Mouse (Mus musculus): ENCODE results near the gene Psd.

Gene Psd

DNA sequence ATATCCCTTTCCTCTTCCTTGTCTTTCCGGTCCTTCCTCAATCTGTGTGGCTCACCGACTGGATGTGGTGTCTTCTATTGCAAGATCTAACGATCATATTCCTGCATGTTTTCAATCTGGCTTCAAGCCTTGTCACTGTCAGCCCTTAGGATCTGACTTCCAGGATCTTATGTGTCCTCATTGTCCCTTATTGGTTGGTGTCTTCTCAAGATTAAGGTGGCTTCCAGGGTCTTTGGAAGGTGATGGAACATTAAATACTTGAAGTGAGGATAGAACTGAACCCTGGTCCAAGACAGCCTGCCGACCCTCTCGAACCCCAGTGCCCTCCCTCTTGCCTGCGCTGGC, 12.0 kb upstream of the Psd start:
- no peak for DNase-seq (ENCODE audit: low spot score in 2 of 2)

DNA sequence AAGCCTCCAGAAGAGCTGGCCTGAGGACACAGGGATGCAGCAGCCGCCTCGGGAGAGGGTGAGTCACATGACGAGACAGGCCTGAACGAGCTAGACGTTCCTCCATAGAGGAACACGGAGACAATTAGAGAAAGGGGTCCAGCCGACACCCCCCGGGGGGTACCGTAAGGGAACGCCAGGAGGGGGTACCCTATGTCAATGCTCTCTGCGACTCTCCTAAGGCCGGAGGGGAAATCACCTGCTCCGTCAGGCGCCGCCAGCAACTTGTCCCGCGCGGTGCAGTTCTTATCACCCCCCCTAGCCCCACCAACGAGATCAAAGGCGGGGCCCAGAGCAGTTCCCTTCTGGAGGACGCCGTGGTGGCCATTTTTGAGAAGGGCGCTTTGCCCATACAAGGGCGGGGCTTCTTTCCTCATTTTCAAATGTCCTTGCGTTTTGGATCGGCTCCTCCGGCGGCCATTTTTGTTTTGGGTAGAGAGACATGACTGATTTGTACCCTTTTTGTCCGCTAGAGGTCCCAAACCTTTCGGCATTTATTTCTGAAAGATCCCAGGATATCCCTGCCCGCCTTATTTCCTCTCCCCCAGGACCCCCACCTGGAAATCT, 11.5 kb upstream of the Psd start, which contains the start of gene Cuedc2:
Gene Cuedc2, minus strand, starts transcription at position 372 of the 606 bp plus-strand sequence.
- DNase-seq (ENCODE audit: low spot score in 2 of 2), result peak; percentile 93 to 96

DNA sequence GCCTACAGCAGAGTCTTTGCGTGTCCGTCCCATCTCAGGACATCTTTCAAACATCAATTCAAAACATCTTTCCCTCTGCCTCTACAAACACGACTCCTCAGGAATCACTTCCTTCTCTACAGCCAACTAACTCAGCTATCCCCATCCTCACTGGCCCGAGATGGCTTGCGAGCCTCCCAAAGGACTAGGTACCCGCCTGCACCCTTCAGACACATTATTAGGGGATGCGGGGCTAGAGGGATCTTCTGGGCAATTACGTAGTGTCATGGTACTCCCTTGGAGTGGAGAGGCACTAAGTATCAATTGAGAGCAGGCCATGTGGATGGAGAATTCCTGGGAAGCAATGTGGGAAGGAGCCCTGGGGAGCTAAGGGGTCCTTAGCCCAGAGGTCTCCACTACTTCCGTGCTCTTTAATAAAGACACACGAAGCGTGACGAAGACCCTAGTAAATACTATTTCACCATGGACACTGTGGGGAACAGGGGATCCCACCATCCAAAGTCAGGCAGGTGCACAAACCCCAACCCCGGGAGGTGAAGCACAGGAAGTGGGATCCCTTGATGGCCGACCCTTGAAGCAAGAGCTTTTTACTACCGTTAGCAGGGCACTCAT, 10.9 kb upstream of the Psd start:
- DNase-seq (ENCODE audit: low spot score in 2 of 2), result no peak

DNA sequence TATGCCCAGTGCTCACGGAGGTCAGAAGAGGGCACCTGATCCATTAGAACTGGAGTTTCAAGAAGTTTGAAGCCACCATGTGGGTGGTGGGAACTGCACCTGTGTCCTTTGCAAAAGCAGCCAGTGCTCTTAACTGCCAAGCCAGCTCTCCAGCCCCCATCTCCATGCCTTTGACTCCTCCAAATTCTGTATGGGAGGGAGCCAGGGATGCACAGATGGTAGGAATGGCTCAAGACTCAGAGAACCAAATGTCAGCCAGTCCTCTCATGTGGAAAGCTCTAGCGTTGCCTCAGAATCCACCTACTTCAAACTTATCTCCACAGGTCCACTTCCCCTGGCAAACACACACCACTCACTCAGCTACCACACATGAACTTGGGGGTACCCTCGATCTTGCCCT, 7.0 kb upstream of the Psd start:
- no peak for DNase-seq (ENCODE audit: low spot score in 2 of 2)

DNA sequence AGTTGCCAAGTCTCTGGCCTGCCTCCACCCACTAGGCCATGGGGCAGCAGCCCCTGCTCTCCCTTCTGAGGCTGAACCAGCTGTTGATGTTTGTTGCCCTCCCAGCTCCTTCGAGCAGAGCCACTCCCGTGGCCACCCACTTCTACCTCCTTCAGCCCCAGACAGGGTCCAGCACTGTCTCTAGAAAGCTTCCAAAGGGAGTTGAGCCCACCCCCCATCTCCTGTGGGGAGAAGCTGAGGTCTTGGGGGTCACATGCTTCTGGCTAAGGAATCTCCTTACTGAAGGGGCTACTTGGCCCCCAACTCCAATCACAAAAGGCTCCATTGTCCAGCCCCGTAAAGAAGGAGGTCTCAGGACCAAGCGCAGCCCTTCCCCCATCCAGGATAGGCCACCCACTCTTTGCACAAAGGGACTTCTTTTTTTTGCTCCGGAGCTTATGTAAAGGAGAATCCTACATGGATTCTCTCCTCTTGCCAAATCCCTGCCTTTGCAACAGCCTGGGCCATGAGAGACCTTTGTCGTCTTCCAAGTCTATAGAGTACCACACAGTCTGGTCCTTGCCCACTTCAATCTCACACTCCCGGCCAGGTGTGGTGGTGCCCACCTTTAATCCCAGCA, 5.9 kb upstream of the Psd start:
- DNase-seq (ENCODE audit: low spot score in 2 of 2), result no peak

DNA sequence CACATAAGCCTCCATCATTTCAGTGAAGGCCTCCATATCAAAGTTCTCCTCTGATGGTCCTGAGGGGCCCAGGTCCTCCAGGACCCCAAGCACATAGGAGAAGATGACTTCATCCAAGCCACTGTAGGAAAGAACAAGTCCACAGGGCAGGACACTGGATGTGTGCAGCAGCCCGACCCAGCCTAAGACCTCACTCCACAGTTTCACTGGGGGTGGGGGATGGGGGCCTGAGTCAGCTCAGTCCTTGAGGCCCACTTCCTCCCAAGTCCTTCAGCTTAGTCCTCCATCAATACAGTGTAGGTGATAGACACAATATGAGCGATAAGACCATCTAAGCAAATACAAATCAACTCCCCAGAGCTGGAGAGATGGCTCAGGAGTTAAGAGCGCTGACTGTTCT, 5.0 kb upstream of the Psd start:
- DNase-seq (ENCODE audit: low spot score in 2 of 2), result no peak

DNA sequence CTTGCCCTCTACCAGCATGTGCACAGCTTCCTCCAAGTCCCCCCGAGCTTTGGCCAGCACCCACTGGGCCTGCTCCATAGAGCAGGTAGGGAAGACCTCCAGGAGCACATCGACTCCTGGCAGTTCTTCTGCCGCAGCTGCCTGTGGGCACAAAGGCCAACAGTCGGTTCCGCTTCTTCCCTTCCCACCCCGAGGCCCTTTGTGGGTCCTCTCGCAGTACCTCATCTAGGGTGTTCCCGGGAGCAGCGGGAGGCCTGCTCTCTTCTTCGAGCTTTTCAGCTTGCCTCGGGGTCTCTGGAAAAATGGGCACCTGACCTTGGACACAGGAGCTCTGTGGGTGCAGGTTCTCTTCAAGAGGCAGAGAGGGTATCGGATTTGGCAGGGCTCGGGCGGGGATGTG, 4.4 kb upstream of the Psd start:
- DNase-seq (ENCODE audit: low spot score in 2 of 2), result no peak

DNA sequence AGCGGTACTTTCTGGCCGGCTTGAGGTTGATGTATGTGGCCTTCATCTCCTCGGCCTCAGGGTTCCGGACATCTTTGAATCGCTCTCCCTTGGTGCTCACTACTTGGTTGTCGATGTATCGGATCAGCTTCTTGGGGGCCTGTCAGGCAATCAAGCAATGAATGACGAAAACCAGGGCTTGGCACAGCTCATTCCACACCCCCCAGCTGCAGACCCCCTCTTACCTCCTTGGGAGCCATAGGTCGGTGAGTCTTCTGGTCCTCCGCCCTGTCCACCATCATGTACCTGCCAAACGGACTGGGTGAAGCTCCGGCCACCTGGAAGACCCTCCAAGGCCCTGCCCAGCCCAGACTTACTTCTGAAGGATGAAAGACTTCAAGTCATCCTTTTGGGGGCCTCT, 3.7 kb upstream of the Psd start:
- DNase-seq (ENCODE audit: low spot score in 2 of 2), result no peak

DNA sequence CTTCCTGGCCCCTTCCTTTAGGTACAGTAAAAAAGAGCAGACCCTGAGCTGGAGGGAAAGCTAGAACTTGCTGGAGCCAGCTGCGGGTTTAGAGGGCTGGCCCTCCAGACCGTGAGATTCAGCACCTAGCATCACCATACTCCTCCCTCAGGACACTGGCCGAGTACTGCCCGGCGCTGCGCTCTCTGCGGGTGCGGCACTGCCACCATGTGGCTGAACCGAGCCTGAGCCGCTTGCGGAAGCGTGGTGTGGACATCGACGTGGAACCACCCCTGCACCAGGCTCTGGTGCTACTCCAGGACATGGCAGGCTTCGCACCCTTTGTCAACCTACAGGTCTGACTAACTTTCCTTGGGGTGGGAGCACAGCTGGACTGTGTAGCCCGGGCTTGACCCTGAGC, 3.0 kb upstream of the Psd start:
- DNase-seq (ENCODE audit: low spot score in 2 of 2), result peak; percentile 79 to 86

DNA sequence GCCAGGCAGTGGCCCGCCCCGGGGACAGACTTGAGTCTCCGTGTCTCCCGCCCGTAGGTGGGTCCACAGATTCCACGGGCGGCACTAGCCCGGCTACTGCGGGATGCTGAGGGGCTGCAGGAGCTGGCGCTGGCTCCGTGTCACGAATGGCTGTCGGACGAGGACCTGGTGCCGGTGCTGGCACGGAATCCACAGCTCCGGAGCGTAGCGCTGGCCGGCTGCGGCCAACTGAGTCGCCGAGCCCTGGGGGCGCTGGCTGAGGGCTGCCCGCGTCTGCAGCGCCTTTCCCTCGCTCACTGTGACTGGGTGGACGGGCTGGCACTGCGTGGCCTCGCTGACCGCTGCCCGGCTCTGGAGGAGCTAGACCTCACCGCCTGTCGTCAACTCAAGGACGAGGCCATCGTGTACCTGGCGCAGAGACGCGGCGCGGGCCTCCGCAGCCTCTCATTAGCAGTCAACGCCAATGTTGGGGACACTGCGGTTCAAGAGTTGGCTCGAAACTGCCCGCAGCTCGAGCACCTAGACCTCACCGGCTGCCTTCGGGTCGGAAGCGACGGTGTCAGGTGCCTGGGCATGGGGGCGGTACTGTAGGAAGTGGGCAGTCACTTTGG, 2.2 kb upstream of the Psd start:
- no peak for DNase-seq (ENCODE audit: low spot score in 2 of 2)

DNA sequence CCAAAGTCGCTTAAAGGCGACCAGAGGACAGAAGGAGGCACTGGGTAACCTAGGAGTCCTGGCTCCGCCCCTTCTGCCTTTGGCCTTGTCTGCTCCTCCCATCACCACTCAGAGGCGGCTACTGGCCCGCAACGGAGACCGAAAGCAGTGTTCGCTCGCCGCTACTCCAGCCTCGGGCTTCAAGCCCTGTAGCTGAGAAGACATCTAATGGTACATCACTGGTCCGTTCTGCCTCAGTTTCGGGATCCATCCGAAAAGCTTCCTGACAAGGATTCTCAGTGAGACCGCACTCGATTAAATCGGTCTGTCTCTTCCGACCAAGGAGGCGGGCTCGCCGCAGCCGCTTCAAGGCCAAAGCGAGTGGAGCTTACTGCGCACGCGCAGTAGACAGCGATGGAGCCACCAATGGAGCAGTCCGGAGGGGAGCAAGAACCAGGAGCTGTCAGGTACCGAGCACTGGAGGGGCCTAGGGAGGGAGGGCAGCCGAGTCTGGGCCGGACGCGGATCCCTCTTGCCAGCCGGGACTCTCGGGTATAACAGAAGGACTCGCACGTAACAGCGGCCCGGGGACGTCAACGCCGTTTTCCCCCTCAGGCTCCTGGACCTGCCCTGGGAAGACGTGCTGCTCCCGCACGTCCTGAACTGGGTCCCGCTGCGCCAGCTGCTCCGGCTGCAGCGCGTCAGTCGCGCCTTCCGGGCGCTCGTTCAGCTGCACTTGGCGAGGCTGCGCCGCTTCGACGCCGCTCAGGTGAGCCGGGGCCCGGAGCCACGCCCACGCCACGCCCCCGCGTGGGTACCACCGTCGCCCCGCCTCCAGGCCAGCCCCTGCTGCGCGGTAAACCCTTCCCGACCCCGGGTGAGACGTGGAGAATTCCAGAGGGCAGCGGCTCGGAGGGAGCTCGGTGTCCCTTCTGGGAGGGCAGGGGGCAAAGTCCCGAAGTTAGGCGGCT, 1.4 kb upstream of the Psd start, which contains the start of gene Fbxl15:
Gene Fbxl15, plus strand, starts transcription at position 104 of the 950 bp plus-strand sequence.
- peak; percentile 93 to 94 for DNase-seq (ENCODE audit: low spot score in 2 of 2)

DNA sequence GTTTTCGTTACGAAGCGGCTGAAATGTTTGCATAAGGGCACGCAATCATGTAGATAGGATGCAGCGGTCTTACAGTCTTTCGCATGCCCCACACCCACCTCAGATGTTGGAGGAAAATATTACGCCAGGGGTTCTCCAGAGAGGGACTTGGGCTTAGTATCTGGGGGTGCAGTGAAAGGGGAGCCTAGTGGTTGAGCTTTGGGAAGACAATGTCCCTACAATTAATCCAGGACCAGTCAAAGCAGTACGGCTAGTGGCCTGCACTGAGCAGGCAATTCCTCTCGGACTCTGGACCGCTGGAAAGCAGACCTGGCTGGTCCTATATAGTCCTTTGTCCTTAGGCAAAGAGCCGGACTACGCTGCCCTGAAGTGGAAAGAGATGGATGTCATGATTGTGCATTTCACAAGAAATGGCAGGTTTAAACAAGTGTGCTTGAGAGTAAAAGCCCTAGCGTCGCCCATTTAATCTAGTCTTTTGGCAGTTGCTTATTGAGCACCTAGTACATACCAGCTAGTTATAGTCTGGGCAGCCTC, 642 bp upstream of the Psd start:
- DNase-seq (ENCODE audit: low spot score in 2 of 2), result no peak

DNA sequence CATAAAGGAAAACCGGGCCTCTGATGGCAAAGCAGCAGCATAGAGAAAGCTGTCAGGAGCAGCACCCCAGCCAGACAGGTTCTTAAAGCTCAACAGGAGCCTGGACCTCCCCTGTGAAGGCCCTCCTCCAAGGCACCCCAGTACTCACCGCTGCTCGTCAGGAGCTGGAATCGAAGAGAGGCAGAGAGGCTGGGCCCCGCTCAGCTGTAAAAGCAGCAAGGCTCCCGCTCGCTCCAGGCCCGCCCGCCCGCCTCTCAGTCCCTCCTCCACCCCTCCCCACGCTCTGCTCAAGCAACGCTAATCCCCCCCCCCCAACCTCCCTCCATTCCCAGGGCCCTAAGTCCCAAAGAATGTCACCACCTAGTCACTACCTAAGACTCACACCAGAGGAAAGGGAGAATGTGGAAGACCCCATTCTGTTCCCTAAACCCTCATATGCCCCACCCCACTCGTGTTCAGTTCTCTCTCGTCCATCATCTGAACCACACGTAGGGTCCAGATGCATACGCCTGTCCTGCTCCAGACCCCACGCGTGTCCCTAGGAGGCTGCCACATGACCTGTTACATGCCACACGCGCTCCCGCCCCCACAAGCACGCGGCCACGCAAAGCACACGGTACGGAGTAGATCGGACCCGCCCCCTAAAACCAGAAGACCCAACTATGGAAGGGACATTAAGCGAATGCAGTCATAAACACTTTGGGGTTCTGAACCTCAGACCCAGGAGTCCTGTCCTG, 769 bp downstream of the Psd start:
- no peak for DNase-seq (ENCODE audit: low spot score in 2 of 2)

DNA sequence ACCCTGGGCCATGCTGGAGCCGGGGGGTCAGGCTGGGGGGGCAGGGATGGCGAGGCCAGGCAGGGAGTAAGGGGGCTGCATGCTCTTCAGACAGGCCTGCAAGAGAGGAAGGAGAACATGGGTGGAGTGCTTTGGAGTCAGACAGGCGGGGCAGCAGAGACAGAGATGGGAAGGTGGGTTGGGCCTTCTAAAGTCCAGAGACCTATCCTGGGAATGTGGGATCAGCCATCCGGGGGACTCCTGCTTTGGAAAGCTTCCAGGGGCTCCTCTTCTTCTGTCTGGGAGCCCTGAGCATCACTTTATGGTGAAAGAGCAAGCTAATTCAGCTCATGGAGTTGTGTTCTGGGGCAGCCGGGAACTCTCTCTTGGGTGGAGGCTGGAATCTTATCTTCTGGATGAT, 2.0 kb downstream of the Psd start:
- DNase-seq (ENCODE audit: low spot score in 2 of 2), result no peak

DNA sequence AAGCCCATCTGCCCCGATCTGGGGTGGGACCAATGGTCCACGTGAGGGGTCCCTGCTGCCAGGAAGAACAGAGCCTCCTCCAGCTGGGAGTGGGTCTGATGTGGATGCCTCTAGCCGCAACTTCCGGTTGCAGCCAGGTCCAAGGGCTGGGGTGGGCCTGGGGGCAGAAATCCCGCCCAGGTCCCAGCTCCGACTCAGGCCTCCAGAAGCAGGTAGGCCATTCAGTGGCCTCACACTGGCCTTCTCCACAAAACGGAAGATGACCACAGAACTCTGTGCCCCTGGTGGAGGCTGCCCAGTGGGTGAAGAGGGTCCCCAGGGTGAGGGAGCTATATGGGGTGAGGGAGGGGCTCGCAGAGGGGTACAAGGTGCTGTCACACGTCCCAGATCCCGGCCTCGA, 2.6 kb downstream of the Psd start:
- peak in 1 of 2 experiments; percentile 57 for DNase-seq (ENCODE audit: low spot score in 2 of 2)

DNA sequence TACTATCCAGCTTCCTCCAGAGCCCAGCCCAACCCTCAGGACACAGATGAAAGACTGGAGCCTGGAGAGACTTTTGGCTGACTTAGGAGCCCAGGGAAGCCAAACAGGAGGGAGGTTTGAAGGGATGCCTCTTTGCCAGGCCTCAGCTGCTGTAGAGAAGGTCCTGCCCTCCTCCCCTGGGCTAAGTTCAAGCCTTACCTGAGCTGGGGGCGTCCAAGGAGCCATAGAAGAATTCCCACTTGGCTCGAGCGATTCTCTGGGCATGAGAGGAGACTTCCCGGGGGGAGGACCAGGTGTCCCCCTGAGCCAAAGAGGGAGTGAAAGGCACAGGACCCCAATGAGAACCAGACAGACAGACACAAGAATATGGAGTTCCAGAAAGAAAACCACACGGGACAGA, 3.2 kb downstream of the Psd start:
- DNase-seq (ENCODE audit: low spot score in 2 of 2), result no peak

DNA sequence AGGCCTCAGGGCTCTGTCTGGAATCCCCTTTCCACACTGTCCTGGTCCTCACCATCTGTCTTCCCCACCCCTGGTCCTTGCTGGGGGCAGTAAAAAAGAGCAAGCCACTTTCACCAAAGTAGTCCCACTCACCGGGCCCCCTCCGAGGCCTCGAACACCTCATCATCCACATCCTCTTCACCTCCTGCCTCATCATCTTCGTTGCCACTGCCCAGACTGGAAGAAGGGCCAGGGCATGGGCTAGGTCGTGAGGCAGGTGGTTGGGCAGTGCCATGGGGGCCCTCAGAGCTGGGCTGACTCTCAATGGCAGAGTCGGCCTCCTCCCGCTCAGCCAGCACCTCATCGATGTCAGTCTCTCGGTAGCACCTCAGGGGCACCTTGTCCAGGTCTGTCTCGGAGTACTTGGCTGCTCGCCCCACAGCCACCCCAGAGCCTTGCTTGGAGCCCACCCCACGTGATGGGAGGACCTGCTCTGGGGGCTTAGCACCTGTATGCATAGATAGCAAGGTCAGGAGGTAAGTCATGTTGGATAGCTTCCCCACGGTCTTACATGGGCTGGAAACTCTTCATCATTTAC, 3.9 kb downstream of the Psd start:
- peak in 1 of 2 experiments; percentile 56 for DNase-seq (ENCODE audit: low spot score in 2 of 2)

DNA sequence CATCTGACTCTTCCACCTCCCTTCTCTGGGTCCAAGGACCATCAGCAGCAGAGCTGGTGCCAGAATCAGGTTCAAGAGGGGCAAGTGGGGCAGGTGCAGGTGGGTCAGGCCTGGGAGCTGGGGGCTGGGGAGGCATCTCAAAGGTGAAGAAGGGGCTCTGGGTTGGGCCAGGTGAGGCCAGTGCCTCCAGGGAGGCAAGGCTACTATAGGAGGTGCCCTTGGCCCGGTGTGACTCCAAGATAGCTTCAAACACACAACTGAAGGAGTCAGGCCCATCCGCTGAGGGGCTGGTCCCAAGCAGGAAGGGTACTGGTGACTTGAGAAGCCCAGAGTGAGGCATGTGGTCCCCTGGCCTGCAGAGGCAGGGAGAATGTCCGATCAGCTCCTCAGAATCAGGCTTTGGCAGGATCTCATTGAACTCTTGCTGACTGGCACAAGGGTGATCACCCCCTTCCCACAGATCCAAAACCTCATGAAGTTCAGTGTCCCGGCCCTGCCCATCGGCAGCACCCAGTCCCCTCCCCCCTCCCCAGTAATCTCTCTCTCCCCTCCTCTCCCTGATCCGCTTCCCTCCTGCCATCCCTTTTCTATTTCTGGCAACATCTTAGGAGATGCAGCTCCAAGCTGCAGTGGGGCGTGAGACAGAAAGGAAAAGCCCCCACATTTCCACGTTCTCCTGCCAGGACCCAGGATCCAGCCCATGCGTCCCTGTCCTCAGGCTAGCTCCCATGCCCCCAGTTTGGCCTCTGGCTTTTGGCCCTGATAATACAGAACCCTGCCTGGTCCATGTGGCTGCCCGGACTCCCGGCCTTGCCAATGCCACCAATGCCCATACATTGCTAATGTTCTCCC, 4.6 kb downstream of the Psd start:
- DNase-seq (ENCODE audit: low spot score in 2 of 2), result no peak

DNA sequence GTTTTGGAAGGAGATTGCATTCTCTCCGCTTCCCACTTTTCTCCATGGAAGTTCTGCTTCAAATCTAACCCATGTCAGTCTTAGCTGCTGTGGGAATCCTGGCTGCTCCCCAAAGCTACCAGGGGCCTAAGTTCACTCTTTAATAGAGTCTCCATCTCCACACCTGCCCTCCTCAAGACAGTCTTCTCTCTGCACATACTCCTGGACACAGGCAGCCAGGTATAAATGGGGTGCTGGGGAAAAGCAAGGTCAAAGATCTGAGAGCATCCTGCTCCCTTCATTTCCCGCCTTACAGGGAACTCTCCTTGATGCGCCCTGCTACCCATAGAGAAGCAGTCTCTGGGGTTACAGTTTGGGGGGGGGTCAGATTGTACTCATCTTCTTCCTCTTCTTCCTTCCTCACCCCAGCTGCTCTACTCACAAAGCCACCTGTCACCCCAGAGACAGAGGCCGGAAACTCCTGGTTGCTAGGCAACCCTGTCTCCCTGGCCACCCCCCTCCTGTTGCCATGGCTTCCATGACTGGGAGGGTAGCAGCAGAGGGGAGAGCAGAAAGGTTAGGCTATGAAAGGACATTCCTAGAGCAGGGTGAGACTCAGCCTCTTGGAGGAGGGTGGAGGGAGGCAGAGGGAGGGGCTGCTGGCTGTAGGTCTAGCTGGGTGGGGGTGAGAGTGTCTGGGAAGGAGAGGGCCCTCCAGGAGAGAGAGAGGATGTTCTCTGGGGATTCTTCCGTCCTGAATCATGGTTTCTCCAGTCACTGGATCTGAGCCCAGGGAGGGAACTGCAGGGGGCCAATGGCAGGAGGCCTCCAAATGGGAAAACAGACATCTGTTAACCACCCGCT, 5.6 kb downstream of the Psd start:
- DNase-seq (ENCODE audit: low spot score in 2 of 2), result no peak
